Mouse (Mus musculus): ENCODE results near the gene Lamb2. TPM values are rescaled to one million over a fixed set of nuclear protein-coding genes. Genes with fewer than 3 reads are reported as not detected.

Gene Lamb2
- total and polyA plus RNA-seq, 3 experiments, result 94.0 to 150 (median 107) TPM

DNA sequence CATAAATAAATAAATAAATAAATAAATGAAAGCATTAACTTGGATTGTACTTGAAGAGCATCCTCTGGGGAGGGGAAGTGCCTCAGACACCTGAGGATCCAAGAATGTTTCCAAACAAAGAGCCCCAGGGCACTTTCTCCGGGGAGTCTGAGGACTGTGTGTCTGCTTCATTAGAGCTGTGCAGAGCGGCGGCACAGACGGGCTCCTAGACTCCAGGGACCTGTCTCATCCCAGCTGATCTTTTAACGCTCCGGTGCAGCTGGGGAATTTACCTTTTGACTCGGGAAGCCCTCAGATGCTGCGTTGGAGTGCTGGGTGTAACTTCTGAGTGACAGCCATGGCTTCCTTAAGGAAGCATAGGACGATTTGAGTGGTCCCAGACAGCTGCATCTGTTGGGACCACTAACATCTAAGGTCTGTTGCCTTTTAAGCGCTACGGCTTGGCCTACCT, 18.3 kb upstream of the Lamb2 start, which contains the start of gene Klhdc8b:
Gene Klhdc8b, minus strand, starts transcription at position 401 of the 451 bp plus-strand sequence.
- no peak for DNase-seq

DNA sequence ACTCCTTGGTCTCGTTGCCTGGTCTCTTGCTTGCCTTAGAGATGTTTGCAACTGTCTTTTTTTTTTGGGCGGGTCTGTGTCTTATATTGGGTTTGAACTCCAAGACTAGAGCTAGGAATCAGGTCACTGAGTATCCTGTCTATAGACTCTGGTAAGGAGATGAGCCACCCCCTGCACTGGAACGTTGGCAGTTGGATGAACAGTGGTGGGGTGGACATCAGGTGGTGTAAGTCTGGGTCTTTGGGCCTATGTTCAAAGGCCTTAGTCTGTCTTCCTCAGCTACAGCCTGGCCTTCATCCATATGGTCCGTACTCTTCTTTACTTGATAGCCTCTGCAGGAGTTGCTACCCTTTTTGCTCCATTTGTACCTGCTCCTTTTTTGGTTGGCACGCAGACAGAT, 17.9 kb upstream of the Lamb2 start:
- DNase-seq, result no peak

DNA sequence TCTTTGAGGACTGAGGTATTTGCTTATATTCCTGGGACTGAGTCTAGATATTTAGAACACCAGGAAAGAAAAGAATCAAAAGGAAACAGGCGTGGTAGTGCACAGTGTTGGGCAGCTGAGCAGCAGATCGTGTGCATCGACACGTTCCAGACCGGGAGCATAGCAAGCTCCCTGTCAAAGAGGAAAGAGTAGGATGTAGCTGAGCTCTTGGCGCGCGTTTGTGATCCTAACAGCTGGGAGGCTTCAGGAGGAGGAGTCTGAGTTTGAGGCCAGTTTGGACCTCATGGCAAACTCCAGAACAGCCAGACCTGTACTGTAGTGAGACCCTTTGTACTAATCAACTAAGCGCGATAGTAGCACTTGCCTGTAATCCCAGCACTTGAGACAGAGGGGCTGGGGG, 17.3 kb upstream of the Lamb2 start:
- no peak for DNase-seq

DNA sequence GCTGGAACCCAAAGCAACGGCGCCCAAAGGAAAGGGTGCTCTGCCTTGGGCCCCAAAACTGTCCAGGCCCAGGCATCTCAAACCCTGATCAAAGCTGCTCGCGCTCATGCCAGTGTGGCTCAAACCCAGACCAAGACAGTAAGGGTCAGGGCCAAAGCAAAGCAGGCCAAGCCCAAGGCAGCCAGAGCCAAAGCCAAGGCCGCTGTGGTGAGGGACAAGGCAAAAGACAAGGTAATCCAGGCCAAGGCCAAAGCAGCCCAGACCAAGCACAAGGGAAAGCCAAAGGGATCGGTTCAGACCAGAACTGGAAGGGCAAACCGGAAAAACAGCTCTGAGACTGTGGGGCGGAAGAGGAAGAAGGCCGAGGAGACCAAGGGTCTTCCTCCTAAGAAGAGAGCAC, 15.8 kb upstream of the Lamb2 start:
- peak; percentile 79 for DNase-seq

DNA sequence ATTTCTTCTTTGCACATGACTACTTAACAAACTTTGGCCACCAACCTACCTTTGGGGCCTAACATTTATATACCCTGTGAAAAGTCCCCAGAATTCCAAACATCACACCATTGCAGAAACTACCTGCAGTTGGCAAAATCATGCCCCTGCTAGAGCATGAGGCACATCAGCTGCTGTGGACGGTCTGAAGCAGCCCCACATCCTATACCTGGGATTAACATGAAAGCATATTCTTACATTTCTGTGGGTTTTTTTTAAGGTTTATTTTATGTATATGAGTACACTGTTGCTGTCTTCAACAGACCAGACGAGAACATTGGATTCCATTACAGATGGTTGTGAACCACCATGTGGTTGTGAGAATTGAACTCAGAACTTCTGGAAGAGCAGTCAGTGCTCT, 13.3 kb upstream of the Lamb2 start:
- DNase-seq, result no peak

DNA sequence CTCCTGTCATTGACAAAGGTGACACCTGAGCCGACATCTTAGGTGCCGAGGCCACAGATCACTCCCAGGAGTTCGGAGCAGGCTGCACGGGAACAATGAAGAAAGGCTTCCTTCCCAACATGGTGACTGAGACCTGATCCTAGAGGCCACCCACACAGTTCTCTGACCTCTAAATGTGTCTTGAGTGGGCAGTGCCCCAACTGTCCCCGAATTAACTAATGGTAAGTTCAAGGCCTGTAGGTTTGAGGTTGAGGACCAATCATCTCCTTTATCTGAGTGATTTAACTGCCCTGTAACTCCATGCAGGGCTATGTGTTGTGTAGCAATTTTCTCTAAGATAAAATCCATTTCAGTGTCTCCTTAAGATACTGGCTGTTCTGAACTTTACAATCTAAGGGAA, 10.1 kb upstream of the Lamb2 start:
- DNase-seq, result no peak

DNA sequence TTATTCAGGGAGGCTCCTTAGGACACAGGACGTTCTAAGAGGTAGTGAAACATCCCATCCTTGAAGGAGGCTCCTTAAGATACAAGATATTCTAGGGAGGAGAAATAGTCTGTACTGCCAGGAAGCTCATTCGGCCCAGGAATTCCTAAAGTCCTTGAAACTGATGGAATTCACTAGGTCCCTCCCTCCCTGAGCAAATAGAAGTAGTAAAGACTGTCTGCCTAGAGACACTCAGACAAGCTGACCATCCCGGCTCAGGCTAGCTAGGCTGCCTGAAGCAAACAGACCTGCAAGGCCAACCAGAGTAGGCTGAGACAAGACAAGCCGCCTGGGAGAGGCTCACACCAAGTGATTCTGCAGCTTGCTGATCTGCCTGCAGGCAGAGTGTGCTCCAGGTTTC, 9.7 kb upstream of the Lamb2 start:
- no peak for DNase-seq

DNA sequence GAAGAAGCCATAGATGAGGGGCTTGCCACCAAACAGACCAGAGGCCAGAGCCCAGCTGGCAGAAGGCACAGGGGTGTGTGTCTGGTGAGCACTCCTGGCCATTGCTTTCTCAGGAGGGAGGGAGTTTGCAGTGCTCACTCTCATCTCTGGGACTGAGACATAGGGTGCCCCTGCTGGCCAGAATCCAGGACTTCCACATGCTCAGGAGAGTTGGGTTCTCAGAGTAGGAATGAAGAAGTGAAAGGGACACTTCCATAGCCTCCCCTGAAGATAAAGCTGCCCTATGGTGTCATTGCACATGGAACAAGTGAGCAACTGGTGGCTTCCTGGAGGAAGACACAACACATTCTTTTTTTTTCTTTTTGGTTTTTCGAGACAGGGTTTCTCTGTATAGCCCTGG, 5.0 kb upstream of the Lamb2 start:
- no peak for DNase-seq

DNA sequence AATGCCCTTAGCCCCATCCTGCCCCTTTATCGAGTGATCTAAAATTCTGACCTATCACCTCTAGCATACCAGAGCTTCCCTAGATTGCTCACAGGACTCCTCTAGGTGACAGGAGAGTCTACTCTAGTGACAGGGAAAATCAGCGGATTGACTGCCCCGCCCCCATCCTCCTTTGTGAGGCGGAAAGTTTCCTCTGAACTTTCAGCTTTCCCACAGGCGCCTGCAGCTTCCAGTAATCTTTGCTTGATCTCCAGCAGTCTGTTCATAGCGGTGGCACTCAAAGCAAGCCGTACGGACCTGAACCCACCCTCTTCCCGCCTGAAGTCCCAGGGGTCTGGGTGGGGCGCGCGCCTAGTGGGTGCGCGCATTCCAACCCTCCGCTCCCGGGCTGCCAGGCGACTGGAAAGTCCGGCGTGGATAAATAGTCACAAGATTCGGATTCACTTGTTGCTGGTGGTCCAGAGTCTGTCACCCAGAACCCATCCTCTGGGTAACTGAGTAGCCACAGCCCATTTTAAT, 839 bp upstream of the Lamb2 start:
- peak; percentile 89 for DNase-seq

DNA sequence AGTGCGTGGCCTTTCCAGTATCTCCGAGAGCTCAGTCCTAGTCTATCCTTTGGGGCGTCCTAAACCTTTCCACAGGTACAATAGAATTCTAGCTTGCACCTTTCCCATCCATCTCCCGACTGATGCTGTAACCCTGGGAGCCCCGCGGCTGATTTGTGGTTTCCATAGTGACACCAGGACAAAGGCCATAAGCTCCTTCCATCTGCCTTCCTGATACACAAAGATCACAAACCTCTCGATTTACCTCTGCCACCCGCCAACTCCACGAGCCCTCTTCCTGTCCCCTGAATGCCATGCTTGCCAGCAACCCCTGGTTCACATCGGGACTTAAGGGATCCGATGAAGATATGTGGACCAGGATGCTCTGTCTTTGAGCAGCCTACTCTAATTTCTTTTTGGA, 295 bp upstream of the Lamb2 start:
- no peak for DNase-seq

DNA sequence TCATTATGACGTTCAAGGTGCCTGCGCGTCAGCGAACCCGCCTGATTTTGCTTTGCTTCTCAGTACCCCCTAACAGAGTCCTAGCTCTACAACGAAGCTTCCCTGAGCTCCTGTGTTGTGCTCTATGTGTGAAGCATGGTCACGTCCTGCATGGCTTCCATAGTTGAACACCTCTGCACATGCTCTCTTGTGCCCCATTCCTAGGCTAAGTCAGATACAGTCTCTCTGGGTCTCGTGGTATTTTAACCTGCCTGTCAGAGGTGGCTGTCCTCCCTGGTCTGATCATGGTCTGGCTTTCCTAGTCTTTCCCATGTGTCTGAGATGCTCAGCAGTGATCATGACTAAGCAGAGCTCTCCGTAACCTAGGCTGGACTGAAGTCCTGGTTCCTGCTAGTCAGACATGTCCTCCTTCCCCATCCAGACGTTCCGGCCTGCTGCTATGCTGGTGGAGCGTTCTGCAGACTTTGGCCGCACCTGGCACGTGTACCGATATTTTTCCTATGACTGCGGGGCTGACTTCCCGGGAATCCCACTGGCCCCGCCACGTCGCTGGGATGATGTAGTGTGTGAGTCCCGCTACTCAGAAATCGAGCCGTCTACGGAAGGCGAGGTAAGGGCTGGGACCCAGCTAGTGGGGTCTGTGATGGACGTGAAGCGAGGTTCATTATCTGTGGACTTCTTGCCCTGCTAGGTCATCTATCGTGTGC, 1.4 kb downstream of the Lamb2 start:
- DNase-seq, result no peak

DNA sequence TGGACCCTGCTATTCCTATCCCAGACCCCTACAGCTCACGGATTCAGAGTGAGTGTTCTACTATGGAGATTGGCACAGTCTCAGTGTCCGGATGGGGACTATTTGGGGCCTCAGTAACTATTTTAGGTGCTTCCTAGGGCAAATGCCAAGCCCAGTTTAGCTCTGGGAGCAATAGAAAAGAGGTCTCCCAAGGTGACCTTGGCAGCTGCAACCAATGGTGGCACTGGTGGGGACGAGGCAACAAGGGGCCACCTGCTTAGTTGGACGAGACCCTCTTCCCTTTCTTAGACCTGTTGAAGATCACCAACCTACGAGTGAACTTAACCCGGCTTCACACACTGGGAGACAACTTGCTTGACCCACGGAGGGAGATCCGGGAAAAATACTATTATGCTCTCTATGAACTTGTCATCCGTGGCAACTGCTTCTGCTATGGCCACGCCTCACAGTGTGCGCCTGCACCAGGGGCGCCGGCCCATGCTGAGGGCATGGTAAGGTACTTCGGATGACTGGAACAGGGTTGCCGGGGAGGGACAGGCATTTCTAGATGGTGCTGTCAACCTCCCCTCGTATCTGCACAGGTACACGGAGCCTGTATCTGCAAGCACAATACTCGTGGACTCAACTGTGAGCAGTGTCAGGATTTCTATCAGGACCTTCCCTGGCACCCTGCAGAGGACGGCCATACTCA, 2.1 kb downstream of the Lamb2 start:
- DNase-seq, result no peak

DNA sequence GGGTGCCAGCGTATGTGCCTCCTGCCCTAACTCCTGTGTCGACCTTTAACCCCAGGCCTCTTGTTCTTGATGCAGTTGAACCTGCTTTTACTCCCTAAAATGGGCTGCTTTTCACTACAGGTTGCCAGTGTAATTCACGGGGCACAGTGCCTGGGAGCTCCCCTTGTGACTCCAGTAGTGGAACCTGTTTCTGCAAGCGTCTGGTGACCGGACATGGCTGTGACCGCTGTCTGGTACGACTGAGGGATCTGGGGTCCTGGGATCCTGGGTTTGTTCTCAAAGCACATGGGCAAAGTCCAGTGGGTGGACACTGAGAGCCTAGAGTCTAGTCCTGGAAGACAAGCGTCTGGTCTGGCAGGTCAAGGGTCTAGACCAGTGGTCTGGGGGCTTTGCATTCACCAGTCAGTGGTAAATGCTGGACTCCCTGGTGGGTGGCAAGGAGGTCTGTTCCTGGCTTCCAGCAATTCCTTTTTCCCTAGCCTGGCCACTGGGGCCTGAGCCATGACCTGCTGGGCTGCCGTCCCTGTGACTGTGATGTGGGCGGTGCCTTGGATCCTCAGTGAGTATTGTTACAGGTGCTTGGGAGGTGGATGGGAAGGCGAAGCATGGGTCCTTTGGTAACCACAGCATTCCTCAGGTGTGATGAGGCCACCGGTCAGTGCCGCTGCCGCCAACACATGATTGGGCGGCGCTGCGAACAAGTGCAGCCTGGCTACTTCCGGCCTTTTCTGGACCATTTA, 3.7 kb downstream of the Lamb2 start:
- DNase-seq, result no peak

DNA sequence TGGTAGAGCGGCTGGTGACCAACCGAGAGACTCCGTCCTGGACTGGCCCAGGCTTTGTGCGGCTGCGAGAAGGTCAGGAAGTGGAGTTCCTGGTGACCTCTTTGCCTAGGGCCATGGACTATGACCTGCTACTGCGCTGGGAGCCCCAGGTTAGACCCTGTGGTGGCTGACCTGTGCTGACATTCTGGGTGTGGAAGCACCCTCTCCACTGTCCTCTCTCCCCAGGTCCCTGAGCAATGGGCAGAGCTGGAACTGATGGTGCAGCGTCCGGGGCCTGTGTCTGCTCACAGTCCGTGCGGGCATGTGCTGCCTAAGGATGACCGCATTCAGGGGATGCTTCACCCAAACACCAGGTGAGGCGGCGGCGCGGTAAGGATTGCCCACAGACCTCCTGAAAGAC, 4.5 kb downstream of the Lamb2 start:
- no peak for DNase-seq

DNA sequence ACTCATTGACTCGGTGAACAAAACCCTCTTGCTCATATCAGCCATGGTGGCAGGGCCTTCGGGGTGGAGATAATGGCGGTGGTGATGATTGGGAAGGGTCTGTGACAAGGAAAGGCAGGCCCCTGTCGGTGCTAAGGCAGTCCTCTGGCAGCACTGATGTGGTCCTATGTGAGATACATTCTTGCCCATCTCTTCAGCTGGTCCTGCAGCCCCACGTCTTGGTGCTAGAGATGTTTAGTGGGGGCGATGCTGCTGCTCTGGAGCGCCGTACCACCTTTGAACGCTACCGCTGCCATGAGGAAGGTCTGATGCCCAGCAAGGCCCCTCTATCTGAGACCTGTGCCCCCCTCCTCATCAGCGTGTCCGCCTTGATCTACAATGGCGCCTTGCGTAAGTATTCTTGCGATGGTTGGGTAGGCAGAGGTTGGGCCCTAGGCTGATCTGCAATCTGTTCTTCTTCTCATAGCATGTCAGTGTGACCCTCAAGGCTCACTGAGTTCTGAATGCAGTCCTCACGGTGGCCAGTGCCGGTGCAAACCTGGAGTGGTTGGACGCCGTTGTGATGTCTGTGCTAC, 5.9 kb downstream of the Lamb2 start:
- no peak for DNase-seq

DNA sequence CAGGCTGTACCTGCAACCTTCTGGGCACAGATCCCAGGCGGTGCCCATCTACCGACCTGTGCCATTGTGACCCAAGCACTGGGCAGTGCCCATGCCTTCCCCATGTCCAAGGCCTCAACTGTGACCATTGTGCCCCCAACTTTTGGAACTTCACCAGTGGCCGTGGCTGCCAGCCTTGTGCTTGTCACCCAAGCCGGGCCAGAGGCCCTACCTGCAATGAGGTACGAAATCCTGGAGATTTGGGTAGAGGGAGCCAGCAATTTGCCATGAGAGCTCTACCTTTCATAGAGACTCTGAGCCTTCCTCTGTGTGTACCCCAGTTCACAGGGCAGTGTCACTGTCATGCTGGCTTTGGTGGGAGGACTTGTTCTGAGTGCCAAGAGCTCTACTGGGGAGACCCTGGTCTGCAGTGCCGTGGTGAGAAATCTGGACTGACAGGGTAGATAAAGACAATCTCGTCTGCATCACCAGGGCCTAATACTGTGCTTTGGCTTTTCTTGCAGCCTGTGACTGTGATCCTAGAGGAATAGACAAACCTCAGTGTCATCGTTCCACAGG, 7.5 kb downstream of the Lamb2 start:
- DNase-seq, result no peak

DNA sequence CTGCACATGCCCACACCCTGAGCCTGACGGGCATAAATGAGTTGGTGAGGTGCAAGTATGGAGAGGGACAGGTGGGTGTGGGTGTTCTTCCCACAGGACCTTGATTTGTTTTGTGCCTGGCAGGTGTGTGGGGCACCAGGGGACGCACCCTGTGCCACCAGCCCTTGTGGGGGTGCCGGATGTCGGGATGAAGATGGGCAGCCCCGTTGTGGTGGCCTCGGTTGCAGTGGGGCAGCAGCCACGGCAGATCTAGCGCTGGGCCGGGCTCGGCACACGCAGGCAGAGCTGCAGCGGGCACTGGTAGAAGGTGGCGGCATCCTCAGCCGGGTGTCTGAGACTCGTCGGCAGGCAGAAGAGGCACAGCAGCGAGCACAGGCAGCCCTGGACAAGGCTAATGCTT, 8.9 kb downstream of the Lamb2 start:
- DNase-seq, result no peak

DNA sequence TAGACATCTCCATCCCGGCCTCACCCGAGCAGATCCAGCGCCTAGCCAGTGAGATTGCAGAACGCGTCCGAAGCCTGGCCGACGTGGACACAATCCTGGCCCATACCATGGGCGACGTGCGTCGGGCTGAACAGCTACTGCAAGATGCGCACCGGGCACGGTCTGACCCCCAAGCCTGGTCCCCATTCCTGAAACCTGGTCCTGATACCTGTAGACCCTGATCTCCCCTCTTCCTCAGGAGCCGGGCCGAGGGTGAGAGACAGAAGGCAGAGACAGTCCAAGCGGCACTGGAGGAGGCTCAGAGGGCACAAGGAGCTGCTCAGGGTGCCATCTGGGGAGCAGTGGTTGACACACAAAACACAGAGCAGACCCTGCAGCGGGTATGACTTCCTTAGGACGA, 9.7 kb downstream of the Lamb2 start:
- DNase-seq, result no peak

DNA sequence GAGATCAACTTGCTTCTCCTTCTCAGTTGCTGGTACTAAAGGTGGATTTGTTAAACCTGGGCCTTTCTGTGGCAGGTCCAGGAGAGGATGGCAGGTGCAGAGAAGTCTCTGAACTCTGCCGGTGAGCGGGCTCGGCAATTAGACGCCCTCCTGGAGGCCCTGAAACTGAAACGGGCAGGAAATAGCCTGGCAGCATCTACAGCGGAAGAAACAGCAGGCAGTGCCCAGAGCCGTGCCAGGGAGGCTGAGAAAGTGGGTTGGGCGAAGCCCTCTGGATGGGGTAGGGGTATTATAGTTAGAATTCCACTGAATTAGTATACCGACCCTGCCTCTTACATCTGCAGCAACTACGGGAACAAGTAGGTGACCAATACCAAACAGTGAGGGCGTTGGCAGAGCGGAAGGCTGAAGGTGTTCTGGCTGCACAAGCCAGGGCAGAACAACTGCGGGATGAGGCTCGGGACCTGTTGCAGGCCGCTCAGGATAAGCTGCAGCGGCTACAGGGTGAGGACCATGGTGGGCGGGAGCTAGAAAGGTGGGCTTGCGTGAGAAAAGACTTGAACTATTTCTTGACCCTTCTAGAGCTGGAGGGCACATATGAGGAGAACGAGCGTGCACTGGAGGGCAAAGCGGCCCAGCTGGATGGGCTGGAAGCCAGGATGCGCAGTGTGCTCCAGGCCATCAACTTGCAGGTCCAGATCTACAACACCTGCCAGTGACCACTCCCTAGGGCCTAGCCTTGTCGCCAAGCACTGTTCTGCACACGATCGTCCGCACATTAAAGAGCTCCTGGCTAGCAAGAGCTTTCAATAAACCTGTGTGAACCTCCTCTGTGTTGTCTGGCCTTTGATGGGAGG, 10.4 kb downstream of the Lamb2 start:
- no peak for DNase-seq

DNA sequence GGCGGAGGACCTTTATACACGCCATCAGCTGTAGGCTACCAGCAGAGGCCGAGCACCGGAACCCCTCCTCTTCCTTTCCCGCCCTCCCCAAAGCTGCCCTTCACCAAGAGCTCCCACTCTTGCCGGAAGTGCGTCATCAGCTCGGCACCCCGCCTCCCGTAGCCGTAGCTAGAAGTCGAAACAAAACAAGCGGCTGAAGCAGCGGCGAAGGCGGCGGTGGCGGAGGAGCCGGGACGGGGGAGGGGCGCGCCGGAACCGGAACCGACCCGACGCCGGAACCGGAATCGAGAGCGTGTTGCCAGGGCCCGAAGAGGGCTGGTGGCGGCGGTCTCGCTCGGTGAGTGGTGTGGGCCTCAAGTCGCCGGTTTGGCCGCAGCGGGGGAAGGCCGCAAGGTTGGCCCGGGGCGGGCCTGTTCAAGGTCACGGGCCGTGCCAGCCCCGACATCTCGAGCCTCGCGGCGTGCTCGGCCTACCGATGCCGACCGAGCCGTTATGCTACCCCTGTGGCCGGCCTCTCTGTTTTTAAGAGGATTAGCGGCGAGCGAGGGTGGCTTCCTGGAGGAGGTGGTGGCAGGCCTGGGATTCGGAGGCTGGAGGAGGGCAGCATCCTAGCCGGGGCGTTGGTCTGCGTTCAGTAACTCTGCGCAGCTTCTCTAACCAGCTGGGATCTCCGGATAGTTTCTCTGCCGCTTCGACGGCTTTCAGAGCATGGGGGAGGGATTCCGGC, 11.2 kb downstream of the Lamb2 start, which contains the start of gene Usp19:
Gene Usp19, plus strand, starts transcription at position 44 of the 727 bp plus-strand sequence.
- DNase-seq, result peak; percentile 97

DNA sequence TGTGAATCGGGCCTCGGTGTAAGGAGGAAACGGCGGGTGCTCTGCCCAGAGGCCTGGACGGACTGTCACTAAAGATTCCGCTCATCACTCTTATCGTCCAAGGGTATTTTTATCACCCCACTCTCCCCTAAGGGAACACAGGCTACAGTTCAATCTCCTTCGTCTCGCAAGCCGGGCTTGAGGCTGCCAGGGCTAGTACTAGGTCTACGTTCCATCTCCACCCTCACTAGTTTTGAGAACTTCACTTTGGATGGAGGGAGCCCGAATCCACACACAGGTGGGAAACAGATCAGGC, 11.7 kb downstream of the Lamb2 start:
- no peak for DNase-seq

Data from adrenal gland, adult 2 months (tissue).